Mouse (Mus musculus) thymus, postnatal 0 days (tissue): ENCODE measurements around the gene Ccdc174. TPM values are rescaled to one million over a fixed set of nuclear protein-coding genes. Genes with fewer than 3 reads are reported as not detected.
"Not testable (repeated sequence)": the region's sequence is repeated elsewhere in the genome, so short reads cannot be mapped to it uniquely, and the experiment has no call there.

Source experiments
- DNase-seq: peaks from one replicate; pipeline ENCODE4 v3.0.0-alpha.2; 2015; ENCODE audit warnings: low spot score
- polyA plus RNA-seq: library from polyadenylated mRNA; unstranded; fragments of >200 nt; fragmentation: Nextera tagmentation; extraction: Ambion mirVana; gene quantifications from 2 replicates; pipeline ENCODE4 v1.2.1, GENCODE M21; 2015

Ccdc174 gene
- 58.5 and 62.6 TPM in 2 replicates for polyA plus RNA-seq

DNA sequence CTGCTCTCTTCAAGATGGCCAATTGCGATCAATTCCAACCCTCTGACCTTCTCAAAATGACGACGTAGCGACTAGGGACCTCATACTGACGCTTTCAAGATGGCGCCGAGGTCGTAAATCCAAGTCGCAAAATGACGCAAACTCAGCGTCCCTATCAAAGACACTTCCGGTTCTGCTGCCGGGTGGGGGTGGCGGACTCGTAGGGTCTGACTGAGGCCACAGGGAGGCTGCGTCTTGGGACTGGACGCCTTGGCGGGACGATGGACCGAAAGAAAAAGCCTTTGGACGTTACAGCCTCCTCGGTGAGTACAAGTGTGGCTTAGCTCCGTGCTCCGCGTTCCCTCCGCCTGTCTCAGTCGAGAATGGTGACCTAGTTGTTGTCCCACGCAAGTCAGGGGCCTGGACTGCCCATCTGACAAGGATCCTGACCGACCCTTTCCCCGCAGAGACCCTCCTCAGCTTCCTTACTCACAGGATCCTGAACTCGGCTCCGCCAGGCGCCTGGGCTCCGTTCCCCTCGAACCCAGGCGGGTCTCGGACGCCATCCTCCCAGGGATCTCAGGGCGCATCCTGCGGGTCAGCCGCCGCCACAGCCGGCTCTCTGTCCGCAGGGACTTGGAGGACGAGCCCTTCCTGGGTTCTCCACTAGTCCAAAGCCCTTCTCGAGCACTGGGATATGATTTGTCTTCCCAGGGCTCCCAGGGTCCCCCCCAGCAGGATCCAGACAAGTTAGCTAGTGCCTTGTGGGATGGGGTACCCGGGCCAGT lies at the start of gene Ccdc174:
Gene Ccdc174 (plus strand): TSS at position 169 of the 767 bp plus-strand sequence.
- DNase-seq = peak; percentile 95

- no peak for DNase-seq
Observed at GRCm38 (mm10) chr6:91832863-91833440, 44.9 kb upstream of the Ccdc174 start.

DNA sequence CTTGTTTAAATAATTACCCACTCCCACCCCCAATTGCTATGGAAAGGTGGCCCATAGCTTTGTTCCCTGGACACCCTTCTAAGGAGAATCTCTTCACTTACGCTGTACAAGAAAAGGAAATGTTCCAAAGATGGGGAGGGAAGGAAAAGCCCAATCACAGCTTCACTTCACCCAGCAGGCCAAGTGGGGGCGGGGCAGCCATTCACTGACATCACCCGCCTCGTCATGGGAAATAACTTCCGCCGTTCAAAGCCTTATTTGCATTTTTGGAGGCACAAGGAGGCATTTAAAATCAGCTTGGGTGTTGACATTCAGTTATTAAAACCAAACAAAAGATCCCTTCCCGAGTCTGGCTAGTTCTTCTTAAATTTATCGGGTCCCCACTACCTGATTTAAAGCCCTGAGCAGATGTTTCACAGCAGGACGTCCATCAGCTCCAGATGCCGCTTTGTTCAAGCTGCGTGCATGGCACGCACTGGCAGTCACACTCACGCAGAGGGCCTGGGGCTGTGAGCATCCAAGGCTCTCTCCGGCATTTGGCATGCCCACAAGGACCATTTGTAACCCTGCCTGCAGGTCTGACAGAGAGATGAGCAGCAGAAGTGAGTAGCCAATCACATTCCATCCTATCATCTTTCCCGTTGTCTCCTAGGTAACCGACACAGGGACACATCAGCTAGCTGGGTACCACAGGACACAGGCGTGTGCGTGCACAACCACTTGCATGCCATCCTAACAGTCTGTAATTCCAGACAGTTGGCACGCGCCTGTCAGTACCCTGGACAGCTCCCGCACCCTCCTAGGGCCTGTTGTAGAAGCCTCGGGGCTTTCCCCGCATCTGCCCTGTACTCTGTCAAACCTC lies 38.6 kb upstream of the Ccdc174 start:
- DNase-seq = peak; percentile 31

DNA sequence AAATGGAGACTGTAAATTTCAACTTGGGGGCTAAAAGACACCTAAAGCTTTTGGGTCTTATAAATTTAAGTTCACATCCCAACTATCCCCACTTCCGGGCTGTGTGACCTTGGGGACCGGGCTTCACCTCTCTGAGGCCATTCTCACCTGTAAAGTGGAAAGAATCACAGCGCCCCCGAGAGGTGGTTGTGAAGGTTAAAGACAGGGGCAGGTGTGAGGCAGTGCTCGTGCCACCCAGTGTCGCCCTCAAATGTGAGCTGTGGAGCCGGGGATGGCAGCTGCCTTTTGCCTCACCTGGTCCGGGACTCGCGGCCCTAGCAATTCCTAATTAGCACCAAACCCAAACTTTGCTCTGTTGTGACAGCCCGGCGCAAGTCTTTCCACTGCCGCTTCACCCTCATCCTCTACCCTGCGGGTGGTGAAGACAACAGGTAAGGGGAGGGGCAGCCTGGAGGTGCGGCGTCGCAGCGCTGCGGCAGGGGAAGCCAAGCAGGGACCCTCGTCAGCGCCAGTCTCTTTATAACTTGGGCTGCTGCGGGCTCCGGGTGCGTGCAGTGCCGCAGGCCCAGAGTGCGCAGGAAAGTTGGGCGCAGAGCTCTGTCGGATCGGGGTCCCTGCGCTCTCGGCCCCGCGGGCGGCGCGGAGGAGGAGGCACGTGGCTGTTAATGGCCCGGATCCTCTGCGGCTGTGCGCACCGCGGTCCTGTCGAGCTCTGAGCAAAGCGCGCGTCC lies 34.8 kb upstream of the Ccdc174 start:
- no peak for DNase-seq

GRCm38 (mm10) chr6:91843628-91844153 lies 34.2 kb upstream of the Ccdc174 start:
- DNase-seq = no peak

- peak; percentile 41 for DNase-seq
Observed at GRCm38 (mm10) chr6:91852550-91852949, 25.3 kb upstream of the Ccdc174 start.

- DNase-seq = no peak
Observed at GRCm38 (mm10) chr6:91858339-91858738, 19.5 kb upstream of the Ccdc174 start.

- no peak for DNase-seq
Observed at GRCm38 (mm10) chr6:91862848-91863247, 15.0 kb upstream of the Ccdc174 start.

DNA sequence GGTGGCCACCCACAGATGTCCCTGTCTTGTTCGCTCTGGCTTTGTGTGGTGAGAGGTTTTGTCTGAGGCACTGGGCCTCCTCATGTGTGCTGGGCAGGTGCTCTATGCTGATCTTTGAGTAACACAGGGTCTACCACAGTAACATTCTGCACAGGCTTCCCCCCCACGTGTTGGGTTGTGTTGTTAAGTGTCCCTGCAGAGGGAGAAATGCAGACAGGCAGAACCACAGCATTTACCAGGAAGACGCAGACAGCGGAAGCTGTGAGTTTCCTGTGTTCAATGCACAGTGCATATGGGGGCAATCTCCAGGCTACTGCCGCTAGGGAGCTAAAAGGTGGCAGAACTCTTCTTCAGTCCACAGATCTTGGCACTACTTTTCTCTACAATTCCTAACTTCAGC lies 13.3 kb upstream of the Ccdc174 start:
- peak; percentile 70 for DNase-seq

- peak; percentile 41 for DNase-seq
Observed at GRCm38 (mm10) chr6:91865601-91866000, 12.3 kb upstream of the Ccdc174 start.

DNA sequence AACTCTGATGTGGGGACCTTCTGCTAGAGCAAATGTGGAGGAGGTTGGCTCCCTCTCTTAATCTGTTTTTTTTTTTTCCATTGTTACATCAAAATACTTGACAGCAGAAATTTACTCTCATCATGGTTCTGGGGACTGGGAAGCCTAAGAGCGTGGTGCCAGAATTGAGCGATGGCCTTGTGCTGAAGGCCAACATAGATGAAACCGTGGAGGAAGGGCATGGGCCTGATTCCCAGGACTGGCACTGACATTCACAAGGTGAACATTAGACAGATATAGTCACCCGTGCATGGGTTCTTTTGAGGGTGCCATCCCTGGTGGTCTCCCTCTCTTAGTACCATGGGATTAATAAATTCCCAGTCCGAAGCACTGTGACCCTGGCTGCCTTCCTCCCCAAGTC lies 9.8 kb upstream of the Ccdc174 start:
- no peak for DNase-seq

DNA sequence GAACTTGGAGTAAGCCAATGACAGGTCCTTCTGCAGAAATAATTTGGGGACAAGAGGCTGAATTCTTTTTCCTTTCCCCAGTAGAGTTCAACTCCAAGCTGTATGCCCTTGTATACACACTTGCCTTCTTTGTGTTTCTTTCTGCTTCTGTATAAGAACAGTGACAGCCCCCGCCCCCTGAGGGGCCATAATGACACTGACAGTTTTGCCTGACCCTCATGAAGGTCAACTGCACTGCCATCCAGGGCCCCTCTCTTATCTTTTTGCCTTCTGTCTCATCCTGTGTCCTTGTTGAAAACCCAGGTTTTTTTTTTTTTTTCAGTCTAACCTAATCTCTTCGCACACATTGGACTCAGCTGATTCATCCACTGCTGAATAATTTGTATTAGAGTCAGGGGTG lies 5.1 kb upstream of the Ccdc174 start:
- DNase-seq = no peak

- DNase-seq = no peak
Observed at GRCm38 (mm10) chr6:91883859-91884258, 6.0 kb downstream of the Ccdc174 start.

DNA sequence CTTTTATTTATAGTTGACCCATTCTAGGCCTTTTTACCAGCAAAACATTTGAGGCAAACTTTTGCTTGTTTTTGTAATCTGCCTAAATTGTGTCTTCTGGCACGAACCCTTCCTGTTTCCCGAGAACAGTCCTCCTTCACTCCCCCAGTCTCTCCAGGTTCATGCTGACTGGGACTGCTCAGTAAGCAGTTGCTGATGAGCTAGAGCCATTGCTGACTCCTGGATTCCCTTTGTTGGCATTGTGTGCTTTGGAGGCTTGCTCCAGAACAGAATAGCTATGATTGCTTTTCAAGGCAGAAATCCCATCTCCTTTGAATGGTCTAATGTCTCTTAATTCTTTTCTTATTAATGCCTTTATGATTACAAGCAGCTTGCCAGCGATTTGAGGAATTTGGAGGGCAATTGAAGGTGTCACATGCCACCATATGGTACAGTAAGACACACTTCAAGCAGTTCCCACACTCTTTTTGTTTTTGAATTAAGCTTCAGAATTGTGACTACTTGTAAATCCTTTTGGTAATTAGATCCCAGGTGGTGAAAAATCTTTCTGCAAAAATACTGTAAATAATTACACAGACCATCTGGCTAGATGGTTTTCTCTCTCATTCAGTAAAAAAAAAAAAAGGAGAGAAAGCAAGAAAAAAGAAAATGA lies 11.5 kb downstream of the Ccdc174 start:
- no peak for DNase-seq

DNA sequence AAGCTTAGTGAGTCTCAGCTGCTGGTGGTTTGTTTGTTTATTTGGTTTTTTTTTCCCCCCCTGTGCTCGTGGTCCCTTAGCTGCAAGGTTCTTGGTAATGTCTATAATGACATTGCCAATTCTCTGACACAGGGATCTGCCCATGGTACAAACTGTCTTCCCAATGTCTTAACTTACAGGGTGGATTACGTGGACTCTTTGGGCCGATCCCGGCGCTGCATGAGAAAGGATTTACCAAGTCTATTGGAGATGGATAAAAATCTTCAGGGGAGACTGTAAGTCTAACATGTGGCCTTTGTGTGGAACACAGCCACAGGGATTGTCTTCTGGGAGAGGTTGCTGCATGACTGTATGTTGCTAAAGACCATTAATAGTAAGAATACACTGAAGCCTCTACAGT lies 12.8 kb downstream of the Ccdc174 start:
- DNase-seq = no peak

- no peak for DNase-seq
Observed at GRCm38 (mm10) chr6:91891776-91892175, 13.9 kb downstream of the Ccdc174 start.

DNA sequence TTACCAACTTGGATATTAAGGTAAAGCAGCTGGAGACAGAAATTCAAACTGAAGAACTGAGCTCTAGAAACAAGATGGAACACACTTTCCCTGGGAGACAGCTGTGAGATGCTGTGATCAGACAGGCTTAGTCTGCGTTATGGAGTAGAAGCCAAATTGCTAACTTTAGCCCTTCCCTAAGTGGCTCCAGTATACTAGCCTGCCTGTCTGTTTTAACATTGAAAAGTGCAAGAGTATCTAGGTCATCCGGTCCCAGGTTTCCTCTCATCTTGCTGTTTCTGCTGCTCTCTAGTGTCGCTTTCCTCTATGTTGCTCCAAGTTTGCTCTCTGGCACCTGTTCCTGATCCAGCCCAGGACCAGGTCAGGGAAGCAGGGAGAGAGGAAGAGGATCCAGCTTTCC lies 18.9 kb downstream of the Ccdc174 start:
- no peak for DNase-seq

DNA sequence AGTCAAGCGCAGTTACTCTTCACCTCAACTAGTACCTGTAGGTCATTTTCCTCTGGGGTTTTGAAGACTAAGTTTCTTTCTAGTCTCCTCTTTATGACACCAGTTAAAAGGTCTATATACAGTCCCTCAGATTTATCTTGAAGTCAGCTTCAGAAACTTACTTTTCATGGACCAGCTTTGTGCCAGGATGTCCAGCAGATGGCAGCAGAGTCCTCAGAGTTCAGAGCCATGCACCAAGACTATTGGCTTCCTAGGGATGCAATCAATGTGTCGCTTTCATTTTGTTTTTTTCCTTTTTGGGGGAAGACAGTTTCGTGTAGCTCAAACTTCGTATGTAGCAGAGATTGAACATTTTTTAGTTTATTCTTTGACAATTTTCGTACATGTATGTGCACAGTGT lies 23.7 kb downstream of the Ccdc174 start:
- peak; percentile 67 for DNase-seq

GRCm38 (mm10) chr6:91902509-91902908 lies 24.7 kb downstream of the Ccdc174 start, which contains the start of gene 4930590J08Rik:
TSS of gene 4930590J08Rik (plus strand) at chr6:91902809.
- DNase-seq = not testable (repeated sequence)

GRCm38 (mm10) chr6:91914011-91914410 lies 36.2 kb downstream of the Ccdc174 start:
- no peak for DNase-seq
